Mouse (Mus musculus) activated CD4-positive, CD25-positive, alpha-beta regulatory T cell (primary cell): ENCODE measurements around the gene Traf3ip2. TPM values are rescaled to one million over a fixed set of nuclear protein-coding genes. Genes with fewer than 3 reads are reported as not detected.

Experiments used
- polyA plus RNA-seq, 2 experiments: library from polyadenylated mRNA; unstranded; fragments of 100-300 nt; shearing (Covaris generic); gene quantifications; one replicate each; pipeline ENCODE4 v1.2.1; 2017

Traf3ip2 gene
- polyA plus RNA-seq = 10 to 100 TPM; 48.5 to 58.2 TPM

GRCm38 (mm10) chr10:39612633-39612988 is at the start of gene Traf3ip2:
TSS of gene Traf3ip2 (plus strand) at chr10:39612934.

Other genes with a start within 250 kb of the Traf3ip2 start
- 100 to 1,000 TPM; 411 to 437 TPM for gene Fyn, start 244.1 kb upstream of the Traf3ip2 start, polyA plus RNA-seq
- gene Rev3l, start 119.2 kb downstream of the Traf3ip2 start, polyA plus RNA-seq = 10 to 100 TPM; 12.8 to 17.2 TPM